Mouse (Mus musculus): Measurements from ENCODE around the gene Nxph3.

The Nxph3 gene

GRCm38 (mm10) chr11:95490104-95490503, 24.3 kb downstream of the Nxph3 start:
- no peak for DNase-seq

- no peak for DNase-seq
Observed at GRCm38 (mm10) chr11:95487237-95487636, 27.1 kb downstream of the Nxph3 start.

GRCm38 (mm10) chr11:95485634-95486033, 28.7 kb downstream of the Nxph3 start:
- no peak for DNase-seq

DNA sequence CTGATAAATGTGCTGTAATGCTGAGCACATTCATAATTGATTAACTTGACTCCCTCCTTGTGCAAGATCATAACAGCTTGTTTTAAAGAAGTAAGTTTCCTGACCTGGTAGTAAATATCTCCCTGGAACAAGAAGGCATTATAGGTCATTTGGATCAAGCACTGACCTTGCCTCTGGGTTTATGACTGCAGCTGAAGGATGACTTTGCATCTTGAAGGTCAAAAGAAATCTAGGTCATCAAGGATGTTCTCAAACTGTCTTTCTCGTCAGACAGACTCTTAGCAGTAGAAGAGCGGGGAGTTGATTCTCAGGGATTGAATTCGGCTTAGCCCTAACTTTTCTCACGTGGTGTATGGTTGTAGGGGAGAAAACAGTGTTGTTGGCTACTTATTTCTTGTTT, 33.7 kb downstream of the Nxph3 start:
- no peak for DNase-seq

GRCm38 (mm10) chr11:95479458-95479857, 34.9 kb downstream of the Nxph3 start:
- DNase-seq: no peak

DNA sequence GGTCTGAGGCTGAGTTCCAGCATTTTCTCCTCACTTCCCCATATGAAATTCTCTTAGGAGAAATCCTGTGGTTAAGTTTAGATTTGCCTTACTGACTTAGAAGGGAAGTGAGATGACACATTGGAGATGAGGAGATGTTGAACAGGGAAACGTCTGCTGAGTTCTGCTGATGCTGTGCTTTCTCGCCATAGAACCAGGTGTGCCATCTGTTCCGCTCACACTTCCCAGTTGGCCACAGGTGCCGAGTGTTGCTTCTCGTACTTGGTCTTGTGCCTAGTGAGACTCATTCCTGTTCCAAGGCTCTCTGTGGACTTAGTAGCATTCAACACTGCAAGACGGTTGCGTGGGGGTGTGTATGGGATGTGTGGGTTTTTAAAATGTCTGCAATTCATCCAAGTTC, 38.0 kb downstream of the Nxph3 start:
- no peak for DNase-seq

DNA sequence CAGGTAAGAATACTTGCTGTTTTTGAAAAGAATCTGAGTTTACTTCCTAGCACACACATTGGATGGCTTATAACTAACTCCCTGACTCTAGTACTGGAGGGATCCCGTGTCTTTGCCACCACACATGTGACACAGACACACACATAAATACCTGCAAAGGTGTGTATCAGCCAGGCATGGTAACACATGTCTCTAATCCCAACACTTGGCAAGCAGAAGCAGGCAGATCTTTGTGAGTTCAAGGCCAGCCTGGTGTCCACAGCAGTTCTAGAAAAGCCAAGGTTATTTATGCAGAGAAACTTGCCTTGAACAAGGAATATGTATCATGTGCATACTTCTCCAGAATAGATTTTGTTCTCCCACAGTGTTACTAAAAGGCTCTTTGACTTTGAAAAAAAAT, 40.9 kb downstream of the Nxph3 start:
- no peak for DNase-seq

- DNase-seq: no peak
Observed at GRCm38 (mm10) chr11:95472942-95473341, 41.4 kb downstream of the Nxph3 start.

- no peak for DNase-seq
Observed at GRCm38 (mm10) chr11:95467731-95468130, 46.6 kb downstream of the Nxph3 start.

- DNase-seq: no peak
Observed at GRCm38 (mm10) chr11:95462168-95462567, 52.2 kb downstream of the Nxph3 start.

DNA sequence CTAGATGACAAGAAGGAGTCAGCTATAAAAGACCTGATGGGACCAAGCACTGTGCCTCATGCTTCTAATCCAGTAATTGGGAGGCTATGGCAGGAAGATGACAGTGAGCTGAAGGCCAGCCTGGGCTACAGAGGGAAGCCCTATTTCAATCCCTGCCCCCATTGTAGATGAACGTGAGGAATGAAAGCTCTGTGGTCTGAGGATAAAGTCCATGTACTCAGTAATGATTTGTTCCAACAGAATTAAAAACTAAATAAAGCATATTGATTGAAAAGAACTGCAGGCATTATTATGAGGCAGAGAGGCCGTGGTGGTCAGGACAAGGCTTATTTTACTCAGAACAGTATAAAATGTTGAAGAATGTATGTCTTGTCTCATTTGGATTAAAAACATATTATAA, 53.5 kb downstream of the Nxph3 start:
- DNase-seq: no peak

Data from kidney, adult 9 months (tissue).